Mouse (Mus musculus) midbrain, embryonic 16.5 days (tissue): ENCODE measurements around the gene Tkt. TPM values are rescaled to one million over a fixed set of nuclear protein-coding genes. Genes with fewer than 3 reads are reported as not detected.
"Not testable (repeated sequence)": the region's sequence is repeated elsewhere in the genome, so short reads cannot be mapped to it uniquely, and the experiment has no call there.

Experiments used
- ATAC-seq: fragments of 200-750 bp; cut with Nextera tagmentation; 2 replicates; pipeline ENCODE4 v1.8.0; 2017; ENCODE audit warnings: moderate TSS enrichment
- H3K27ac ChIP-seq: fragments of 300-500 bp; sonication (generic); 2 replicates; pipeline ENCODE4 v1.5.1; 2014; ENCODE audit warnings: mild to moderate bottlenecking, low read length, mixed read lengths
- H3K27me3 ChIP-seq: fragments of 300-500 bp; sonication (generic); 2 replicates; pipeline ENCODE4 v1.6.1; 2014; ENCODE audit warnings: low read depth, low read length, mixed read lengths; ENCODE audit not compliant: control insufficient read depth, insufficient read depth
- H3K36me3 ChIP-seq: fragments of 300-500 bp; sonication (generic); 2 replicates; pipeline ENCODE4 v1.6.1; 2014; ENCODE audit warnings: mild to moderate bottlenecking, low read length, moderate library complexity, mixed read lengths; ENCODE audit not compliant: control insufficient read depth, insufficient read depth
- H3K4me1 ChIP-seq: fragments of 300-500 bp; sonication (generic); 2 replicates; pipeline ENCODE4 v1.6.1; 2014; ENCODE audit warnings: mild to moderate bottlenecking, low read length, mixed read lengths; ENCODE audit not compliant: control insufficient read depth, insufficient read depth
- H3K4me2 ChIP-seq: fragments of 300-500 bp; sonication (generic); 2 replicates; pipeline ENCODE4 v1.6.1; 2014; ENCODE audit warnings: mild to moderate bottlenecking, low read length, mixed read lengths
- H3K4me3 ChIP-seq: fragments of 300-500 bp; sonication (generic); 2 replicates; pipeline ENCODE4 v1.5.1; 2014; ENCODE audit warnings: low read depth, mild to moderate bottlenecking, low read length, moderate library complexity, mixed read lengths
- H3K9ac ChIP-seq: fragments of 300-500 bp; sonication (generic); 2 replicates; pipeline ENCODE4 v1.6.1; 2014; ENCODE audit warnings: low read depth, low read length, mixed read lengths
- H3K9me3 ChIP-seq: fragments of 300-500 bp; sonication (generic); replicated peaks from 2 replicates; pipeline ENCODE4 v1.6.1; 2014; ENCODE audit warnings: mild to moderate bottlenecking, low read length, mixed read lengths; ENCODE audit not compliant: control insufficient read depth, poor library complexity, severe bottlenecking
- WGBS: fragments of 180-500 bp; shearing (Covaris S2); extraction: QIAGEN DNeasy Blood & Tissue Kit; methylation state at CpG from one replicate; pipeline ENCODE4 v1.1.7; 2014; 5-methylcytosine and 5-hydroxymethylcytosine counted together
- polyA plus RNA-seq: library from polyadenylated mRNA; unstranded; fragments of >200 nt; fragmentation: Nextera tagmentation; extraction: Ambion mirVana; gene quantifications from 2 replicates; pipeline ENCODE4 v1.2.1, GENCODE M21; 2015

The Tkt gene
- polyA plus RNA-seq, 1 experiment from 2014 or later, result 301 TPM

DNA sequence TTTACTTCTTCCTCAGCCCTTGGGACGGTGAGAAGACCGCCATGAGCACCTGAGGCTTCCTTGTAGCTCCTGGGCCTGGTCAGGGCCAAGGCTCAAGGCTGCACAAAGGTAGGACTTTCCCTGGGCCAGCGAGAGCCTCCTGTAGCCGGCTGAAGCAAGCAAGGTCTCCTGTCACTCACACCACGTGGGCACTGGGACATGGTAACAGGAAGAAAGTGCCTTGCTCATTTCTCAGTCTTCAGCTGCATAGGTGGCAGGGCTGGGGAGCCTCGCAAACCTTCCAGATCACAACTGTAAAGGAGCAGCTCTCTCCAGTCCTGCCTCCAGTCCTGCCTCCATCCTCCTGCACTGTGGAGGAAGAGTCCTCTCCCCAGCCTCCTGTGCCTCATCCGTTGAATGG, 27.6 kb downstream of the Tkt start:
- Histone ChIP-seq H3K4me1 (0 out of 2 replicates have a peak, but pooled peaks cover 2% of the 10 kb centered on the region), H3K4me3 (no peak overlapping the region), H3K27me3 (no peaks in the 10 kb centered on the region), H3K9me3 (no peaks in the 10 kb centered on the region), H3K27ac (no peak overlapping the region), H3K36me3 (peaks cover 22% of the 10 kb centered on the region), H3K4me2 (no peak overlapping the region), H3K9ac (no peak overlapping the region)
- WGBS, result 75% methylated on average over 7 of the region's 7 CpGs
- no peak for ATAC-seq

DNA sequence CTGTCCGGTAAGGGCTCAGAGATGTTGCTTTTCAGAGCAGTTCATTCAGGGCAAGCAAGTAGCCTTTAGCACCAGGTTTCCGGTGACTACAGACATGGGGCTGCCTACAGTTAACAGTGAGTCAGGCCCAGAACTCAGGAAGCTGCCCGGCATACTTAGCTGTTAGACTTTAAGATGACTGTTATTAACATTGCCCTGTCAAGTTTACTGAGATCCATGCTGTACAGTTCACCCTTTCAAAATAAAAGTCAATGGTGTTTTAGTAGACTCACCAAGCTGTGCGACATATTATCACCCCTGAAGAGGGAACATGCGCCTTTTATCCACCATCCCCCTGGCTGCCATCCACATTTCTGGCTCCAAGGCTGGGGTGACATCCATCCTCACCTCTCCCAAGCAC, 28.1 kb downstream of the Tkt start:
- Histone ChIP-seq H3K27ac (no peak overlapping the region), H3K4me3 (no peak overlapping the region), H3K9me3 (no peaks in the 10 kb centered on the region), H3K36me3 (peaks cover 17% of the 10 kb centered on the region), H3K27me3 (no peaks in the 10 kb centered on the region), H3K9ac (no peak overlapping the region), H3K4me1 (0 out of 2 replicates have a peak, but pooled peaks cover 2% of the 10 kb centered on the region), H3K4me2 (no peak overlapping the region)
- 79% methylated on average over 5 of the region's 5 CpGs for WGBS
- ATAC-seq, result no peak

DNA sequence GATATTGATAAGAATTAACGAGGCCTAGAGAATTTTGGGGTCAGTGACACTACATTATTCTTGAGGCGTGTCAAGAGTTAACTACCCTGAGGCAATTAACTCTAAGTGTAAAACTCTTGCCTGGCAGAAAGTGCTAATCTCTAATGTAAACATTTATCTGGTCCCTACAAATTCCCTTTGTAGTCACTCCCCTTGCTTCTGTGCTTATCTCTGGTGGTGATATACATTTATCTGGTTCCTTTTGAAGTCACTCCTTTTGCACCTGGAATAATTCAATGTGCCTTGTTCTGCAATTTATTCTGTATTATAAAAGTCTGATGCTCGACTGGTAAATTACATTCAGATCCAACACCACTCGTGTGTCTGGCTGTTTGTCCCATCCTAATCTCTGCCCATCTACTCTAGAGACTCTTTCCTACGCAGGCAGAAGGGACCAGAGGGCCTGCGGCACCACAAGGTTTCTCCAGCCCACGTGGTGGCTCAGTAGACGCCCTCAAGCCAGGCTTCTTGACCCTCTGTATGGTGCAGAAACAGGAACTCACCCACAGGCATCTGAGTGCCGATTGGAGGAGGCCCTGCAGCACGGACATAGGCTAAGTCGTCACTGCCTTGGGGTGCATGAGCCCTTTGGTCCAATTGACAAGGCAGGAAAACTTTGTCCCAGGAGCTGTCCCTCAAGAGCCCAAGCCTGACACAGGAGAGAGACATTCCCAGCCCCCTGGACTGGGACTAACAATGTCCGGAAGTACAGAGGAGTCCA, 29.3 kb downstream of the Tkt start:
- not testable (repeated sequence) for H3K4me3 ChIP-seq, H3K27me3 ChIP-seq, H3K4me2 ChIP-seq, H3K4me1 ChIP-seq, H3K9ac ChIP-seq, H3K36me3 ChIP-seq, ATAC-seq, H3K27ac ChIP-seq, H3K9me3 ChIP-seq
- WGBS, result 49% methylated on average over 10 of the region's 12 CpGs

DNA sequence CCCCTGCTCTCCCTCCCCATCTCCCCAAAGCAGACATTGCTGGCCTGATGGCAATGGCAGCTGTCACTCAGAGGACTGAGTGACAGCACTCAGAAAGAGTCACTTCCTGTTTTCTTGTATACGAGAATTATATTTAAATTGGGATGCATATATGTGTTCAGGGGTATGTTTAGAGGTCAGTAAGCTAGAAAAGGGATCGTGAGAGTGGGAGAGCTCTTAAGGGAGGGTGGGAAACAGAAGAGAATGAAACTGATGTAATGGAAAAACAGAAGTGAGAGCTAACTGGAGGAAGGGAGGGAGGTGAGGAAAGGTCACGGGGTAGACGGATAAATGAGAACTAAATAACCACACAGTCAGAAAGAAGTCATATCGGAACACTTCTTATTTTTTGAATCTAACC, 31.0 kb downstream of the Tkt start:
- Histone ChIP-seq H3K4me2 (no peak overlapping the region), H3K27me3 (no peaks in the 10 kb centered on the region), H3K27ac (no peak overlapping the region), H3K9ac (no peak overlapping the region), H3K4me3 (no peak overlapping the region), H3K36me3 (peaks cover 2% of the 10 kb centered on the region), H3K9me3 (no peaks in the 10 kb centered on the region), H3K4me1 (peaks cover 2% of the 10 kb centered on the region; the same call in 1 of the 2 replicates)
- 77% methylated on average over 5 of the region's 5 CpGs for WGBS
- ATAC-seq, result no peak

DNA sequence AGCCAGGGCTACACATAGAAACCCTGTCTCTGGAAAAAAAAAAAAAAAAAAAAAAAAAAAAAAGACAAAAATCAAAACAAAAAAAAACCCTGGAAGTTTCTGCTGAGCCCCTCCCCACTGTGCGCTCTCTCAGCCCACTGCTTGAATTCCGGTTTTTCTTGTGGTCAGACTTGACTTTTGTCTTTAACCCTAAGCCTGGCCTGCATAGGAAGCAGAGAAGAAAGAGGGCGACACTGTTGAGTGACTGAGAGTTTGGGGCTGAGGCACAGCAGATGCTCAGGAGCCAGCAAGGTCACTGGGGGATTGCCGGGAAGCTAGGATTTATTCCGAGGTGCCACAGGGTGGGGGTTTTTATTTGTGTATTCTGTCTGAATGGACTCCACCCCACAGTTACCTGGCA, 31.7 kb downstream of the Tkt start:
- Histone ChIP-seq H3K27ac (no peak overlapping the region), H3K4me2 (no peak overlapping the region), H3K9me3 (no peaks in the 10 kb centered on the region), H3K27me3 (no peaks in the 10 kb centered on the region), H3K9ac (no peak overlapping the region), H3K36me3 (peaks cover 2% of the 10 kb centered on the region; the same call in 1 of the 2 replicates), H3K4me1 (peaks cover 5% of the 10 kb centered on the region; the same call in 1 of the 2 replicates), H3K4me3 (no peak overlapping the region)
- ATAC-seq, result no peak
- 25% methylated on average over 5 of the region's 5 CpGs for WGBS

DNA sequence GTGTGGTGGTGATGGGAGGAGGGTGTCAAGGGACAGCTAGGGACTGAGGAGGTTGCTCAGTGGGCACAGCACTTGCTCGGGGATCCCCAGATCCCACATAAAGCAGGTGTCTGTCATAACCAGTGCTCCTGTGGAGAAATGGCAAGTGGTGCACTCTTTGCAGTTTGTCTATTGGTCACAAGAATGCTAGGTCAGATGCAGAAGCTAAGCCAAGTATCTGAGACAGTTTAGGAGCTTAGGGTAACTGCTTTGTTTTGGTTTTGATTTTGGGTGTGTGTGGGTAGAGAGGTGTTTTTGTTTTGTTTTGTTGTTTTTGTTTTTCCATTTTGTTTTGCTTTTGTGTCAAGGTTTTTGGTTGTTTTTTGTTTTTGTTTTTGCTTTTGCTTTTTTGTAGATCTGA, 33.1 kb downstream of the Tkt start:
- H3K27me3 ChIP-seq, result no peaks in the 10 kb centered on the region
- no peaks in the 10 kb centered on the region for H3K9me3 ChIP-seq
- H3K27ac ChIP-seq, result no peak overlapping the region
- no peak for ATAC-seq
- no peak overlapping the region for H3K4me2 ChIP-seq
- H3K36me3 ChIP-seq, result no peaks in the 10 kb centered on the region
- H3K9ac ChIP-seq, result no peak overlapping the region
- peaks cover 7% of the 10 kb centered on the region; the same call in 1 of the 2 replicates for H3K4me1 ChIP-seq
- 75% methylated on average over 1 of the region's 1 CpGs for WGBS
- H3K4me3 ChIP-seq, result no peak overlapping the region

DNA sequence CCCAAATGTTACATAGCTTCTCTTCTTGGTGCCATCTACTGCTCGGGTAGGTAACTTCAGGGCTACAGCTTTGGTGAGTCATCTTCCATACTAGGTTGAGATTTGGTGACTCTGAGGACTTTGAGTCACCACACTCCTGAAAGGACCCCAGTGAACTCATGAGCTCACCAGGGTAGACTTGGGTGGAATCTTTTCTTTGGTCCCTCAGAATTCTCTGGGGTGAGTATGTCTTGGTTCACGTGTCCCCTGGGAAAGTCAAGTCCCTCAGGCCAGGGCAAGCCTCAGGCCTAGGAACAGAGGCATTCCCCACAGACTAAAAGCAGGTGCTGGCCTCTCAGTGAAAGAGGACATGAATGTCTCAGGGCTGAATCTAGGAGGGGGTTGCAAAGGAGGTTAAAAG, 35.9 kb downstream of the Tkt start:
- Histone ChIP-seq H3K4me3 (no peak overlapping the region), H3K27ac (no peak overlapping the region), H3K9me3 (no peaks in the 10 kb centered on the region), H3K36me3 (no peaks in the 10 kb centered on the region), H3K4me2 (no peak overlapping the region), H3K4me1 (peaks cover 15% of the 10 kb centered on the region), H3K27me3 (no peaks in the 10 kb centered on the region), H3K9ac (no peak overlapping the region)
- ATAC-seq, result no peak
- WGBS, result 49% methylated on average over 2 of the region's 2 CpGs

DNA sequence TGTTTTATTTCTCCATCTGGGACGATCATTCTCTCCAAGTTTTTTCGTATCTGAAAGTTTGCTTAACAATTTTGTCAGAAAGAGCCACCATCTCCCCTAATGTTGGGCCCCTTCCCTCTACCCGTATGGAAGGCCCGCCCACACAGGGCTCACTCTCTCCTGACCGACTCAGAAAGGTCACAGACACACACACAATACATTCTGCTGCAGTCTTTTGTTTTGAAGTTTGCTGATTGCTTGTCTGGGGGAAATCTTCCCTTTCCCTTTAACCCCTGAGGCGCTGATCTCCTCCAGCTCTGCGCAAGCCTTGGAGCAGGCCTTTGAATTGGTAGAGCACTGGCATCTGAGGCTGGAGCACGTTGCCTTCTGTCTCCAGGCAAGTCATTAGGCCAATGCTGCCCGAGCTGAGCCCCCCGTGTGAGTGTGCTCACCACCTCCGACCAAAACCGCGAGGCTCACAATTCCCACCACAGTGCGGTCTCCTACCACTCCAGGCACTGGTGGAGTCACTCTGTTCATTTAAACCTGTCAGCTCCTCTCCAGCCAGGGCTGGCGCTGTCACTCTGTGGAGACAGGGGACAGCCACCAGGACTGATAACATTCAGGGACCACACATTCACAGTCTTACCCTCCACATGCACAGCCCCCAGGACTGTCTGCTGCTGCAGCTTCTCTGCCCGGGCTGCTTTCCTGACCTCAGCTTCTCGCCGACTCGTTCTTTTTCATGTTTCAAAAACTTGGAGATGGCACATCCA, 36.5 kb downstream of the Tkt start:
- no peak for ATAC-seq
- Histone ChIP-seq H3K4me3 (no peak overlapping the region), H3K27me3 (no peaks in the 10 kb centered on the region), H3K27ac (no peak overlapping the region), H3K9ac (no peak overlapping the region), H3K36me3 (no peaks in the 10 kb centered on the region), H3K4me2 (no peak overlapping the region), H3K9me3 (no peaks in the 10 kb centered on the region), H3K4me1 (peaks cover 15% of the 10 kb centered on the region)
- 47% methylated on average over 19 of the region's 19 CpGs for WGBS

DNA sequence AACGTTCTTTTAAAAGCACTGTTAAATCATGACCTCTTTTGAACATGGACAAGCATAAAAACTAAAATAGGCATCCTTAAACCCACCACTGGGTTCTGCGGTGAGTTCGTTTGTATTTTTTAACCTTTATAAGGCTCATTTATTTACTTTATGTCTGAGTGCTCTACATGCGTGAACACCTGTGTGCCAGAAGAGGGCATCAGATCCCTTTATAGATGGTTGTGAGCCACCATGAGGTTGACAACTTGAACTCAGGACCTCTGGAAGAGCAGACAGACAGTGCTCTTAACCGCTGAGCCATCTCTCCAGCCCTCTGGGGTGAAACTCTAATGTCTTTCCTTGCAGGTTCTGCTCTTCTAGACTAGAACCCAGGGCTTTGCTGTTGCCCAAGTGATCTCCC, 37.2 kb downstream of the Tkt start:
- H3K36me3 ChIP-seq, result no peaks in the 10 kb centered on the region
- H3K27ac ChIP-seq, result no peak overlapping the region
- H3K4me3 ChIP-seq, result no peak overlapping the region
- WGBS, result 87% methylated on average over 5 of the region's 5 CpGs
- ATAC-seq, result no peak
- peaks cover 13% of the 10 kb centered on the region for H3K4me1 ChIP-seq
- no peaks in the 10 kb centered on the region for H3K27me3 ChIP-seq
- no peaks in the 10 kb centered on the region for H3K9me3 ChIP-seq
- H3K9ac ChIP-seq, result no peak overlapping the region
- H3K4me2 ChIP-seq, result no peak overlapping the region
